Mouse (Mus musculus) brain, embryonic 14.5 days (tissue): ENCODE measurements around the gene Adcy7.

Source experiments
- CTCF ChIP-seq: fragments of 200-500 bp; IDR thresholded peaks from 2 replicates; pipeline ENCODE4 v1.5.1; 2012; ENCODE audit warnings: inconsistent platforms, mild to moderate bottlenecking, moderate library complexity, borderline replicate concordance; ENCODE audit not compliant: insufficient read depth, insufficient read length; ENCODE audit errors: extremely low read depth
- POLR2A ChIP-seq: fragments of 200-500 bp; IDR thresholded peaks from 2 replicates; pipeline ENCODE4 v1.6.1; 2012; ENCODE audit warnings: mild to moderate bottlenecking, inconsistent platforms, borderline replicate concordance; ENCODE audit not compliant: poor library complexity, insufficient read depth, insufficient read length, severe bottlenecking; ENCODE audit errors: extremely low read depth

DNA sequence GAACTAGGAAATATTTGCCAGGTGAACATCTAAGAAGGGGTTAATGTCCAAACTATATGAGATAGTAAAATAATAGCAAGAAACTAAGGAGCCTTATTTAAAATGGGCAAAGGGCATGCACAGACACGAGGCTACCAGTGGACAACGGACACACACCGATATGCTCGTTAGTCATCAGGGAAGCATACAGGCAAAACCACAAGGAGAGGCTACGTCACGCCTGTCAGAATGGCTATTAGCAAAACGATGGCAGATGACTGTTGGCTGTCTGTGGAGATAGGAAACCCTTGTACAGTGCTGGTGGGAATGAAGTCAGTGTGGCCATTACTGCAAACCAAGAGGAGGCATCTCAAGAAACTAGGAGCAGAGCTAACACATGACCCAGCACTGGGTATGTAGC is 8.7 kb downstream of the Adcy7 start:
- TF ChIP-seq CTCF (no peak), POLR2A (no peak)
